Mouse (Mus musculus) erythroblast, embryonic 14.5 days (primary cell): ENCODE results near the gene Manea.

ENCODE experiments used
- GATA1 ChIP-seq: IDR thresholded peaks from 2 replicates; pipeline ENCODE4 v1.6.1; 2012; ENCODE audit warnings: low read length, inconsistent platforms, mixed read lengths
- TAL1 ChIP-seq: IDR thresholded peaks from 3 replicates; pipeline ENCODE4 v1.6.1; 2012; ENCODE audit warnings: low read length, inconsistent platforms, mixed read lengths

DNA sequence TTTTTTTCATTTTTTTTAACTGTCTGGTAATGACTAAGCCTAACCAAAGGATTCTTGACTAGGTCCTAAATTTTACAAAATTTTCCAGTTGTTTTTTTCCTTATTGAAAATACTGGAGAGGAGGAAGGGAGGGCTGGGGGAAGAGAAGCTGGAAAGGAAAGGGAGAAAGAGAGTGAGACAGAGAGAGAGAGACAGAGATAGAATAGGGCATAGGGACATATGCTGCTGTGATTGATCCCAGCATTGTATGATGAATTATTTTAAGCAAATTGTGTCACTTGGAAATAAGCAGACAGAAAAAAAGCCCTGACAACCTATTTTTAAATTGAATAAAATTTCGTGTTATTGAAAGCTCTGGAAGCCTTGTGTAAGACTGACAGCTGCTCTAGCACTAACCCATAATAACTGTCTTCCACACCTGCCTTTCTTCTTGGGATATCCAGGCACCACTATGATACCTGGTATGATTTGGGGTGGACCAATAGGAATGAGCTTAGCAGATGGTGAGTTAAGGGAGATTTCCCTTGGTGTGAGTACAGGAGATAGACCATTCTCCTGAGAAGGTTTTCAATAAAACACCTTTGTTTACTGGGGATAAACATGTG is 69.5 kb downstream of the Manea start:
- TF ChIP-seq TAL1 (no peak), GATA1 (no peak)
